Mouse (Mus musculus): ENCODE results near the gene Rbms1.

DNA sequence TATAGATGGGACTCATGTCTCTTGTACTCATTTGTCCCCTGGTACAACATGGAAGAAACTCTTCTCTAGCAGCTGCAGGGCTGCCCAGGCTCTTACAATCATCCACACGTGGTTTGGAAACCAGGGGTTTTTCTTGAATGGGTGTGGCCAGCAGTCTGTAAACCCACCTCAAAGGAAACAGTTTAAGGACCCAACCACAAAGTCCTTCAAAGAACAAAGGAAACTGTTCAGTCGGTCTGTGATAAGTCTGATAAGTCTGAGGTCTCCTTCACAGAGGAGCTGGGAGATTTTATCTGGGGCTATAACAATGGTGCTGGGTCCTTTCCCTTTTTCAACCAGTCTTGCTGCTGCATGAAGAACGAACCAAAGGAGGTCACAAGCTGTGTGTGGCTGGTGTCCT is 188.5 kb downstream of the Rbms1 start:
- no peak for TF ChIP-seq CTCF (IDR thresholded peaks at IDR 0.05; ENCODE audit: insufficient read depth, low read length)
- no peak for TF ChIP-seq POLR2A (IDR thresholded peaks at IDR 0.05; ENCODE audit: borderline replicate concordance, extremely low read depth, low read depth, low read length)
